In the genomic region with DNA sequence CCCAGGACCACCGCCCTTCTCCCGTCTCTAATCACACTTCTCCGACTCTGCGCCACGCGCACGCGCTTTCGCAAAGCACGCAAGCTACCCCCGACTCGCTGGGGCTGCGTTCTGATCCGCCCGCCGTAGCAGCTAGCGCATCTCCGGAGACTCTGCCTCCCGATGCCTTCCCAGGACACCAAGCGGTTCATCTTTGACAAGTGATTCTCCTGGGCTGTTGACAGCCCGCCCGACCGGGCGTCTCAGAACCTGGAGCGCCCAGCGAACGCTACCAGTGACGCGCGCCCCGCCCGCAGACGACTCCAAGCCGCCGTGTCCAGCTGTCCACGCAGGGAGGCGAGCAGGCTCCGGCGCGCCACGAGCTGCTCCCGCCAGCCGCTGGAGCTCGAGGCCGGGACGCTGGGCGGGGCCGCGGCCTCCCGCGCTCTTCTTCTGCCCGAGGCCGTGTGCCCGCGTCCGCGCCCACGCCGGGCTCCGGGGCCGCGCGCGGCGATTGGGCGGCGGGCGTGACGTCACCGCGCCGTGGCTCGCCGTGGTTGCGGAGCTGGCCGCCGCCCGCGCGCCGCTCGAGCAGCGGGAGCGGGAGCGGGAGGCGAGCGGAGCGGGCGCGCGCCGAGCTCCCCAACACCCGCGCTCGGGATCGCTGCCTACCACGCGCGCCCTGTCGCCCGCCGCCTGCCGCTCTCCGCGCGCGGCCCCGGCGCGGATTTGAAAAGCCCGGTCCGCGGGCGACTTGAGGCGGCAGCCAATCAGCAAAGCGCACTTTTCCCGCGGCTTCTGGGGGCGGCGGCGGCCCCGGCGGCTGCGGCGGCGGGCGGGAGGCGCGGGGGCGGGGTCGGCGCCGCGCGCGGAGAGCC, we compare ENCODE assay signal across 7 mouse cellular contexts. TPM values are rescaled to one million over a fixed set of nuclear protein-coding genes. Genes with fewer than 3 reads are reported as not detected.
DNase-seq lines count a peak whose midpoint lies in the region; ATAC-seq lines count a peak whose summit lies in the region.

Nsd2 (plus strand) TSS at position 850 of the 857 bp plus-strand sequence.

- WGBS in intestine, embryonic 16.5 days: under 1% methylated on average over 108 of the region's 136 CpGs
- WGBS in midbrain, embryonic 11.5 days: under 1% methylated on average over 123 of the region's 136 CpGs

- H3K4me2 ChIP-seq in intestine, embryonic 16.5 days (ENCODE audit: low read depth, low read length): peak within 1 kb of the TSS; percentile 88
- H3K4me2 ChIP-seq in midbrain, embryonic 11.5 days: peak within 1 kb of the TSS; percentile 86

- peak; percentile 85 to 86 for DNase-seq in adrenal gland, adult 18-20 months (ENCODE audit: low spot score in 2 of 2)
- peak; percentile 98 for DNase-seq in embryo, embryonic 11 days
- DNase-seq in gastrocnemius, postnatal 36 days: peak; percentile 75 to 83
- peak; percentile 92 to 96 for DNase-seq in left cerebral cortex, postnatal 36 days (ENCODE audit: low spot score in 2 of 2)
- peak; percentile 100 for DNase-seq in midbrain, embryonic 11.5 days (ENCODE audit: low spot score, missing footprints)
- peak; percentile 70 for DNase-seq in skeletal muscle tissue, adult 2 months (ENCODE audit: low read depth, low spot score)

- no peaks in the 10 kb centered on the region for H3K36me3 ChIP-seq in intestine, embryonic 16.5 days (ENCODE audit: control insufficient read depth, insufficient read depth, low read length)
- no peaks in the 10 kb centered on the region for H3K36me3 ChIP-seq in midbrain, embryonic 11.5 days (ENCODE audit: control insufficient read depth, insufficient read depth, low read length)

- peak within 1 kb of the TSS; percentile 99 for H3K4me3 ChIP-seq in intestine, embryonic 16.5 days (ENCODE audit: low read length)
- peak within 1 kb of the TSS; percentile 100 for H3K4me3 ChIP-seq in midbrain, embryonic 11.5 days (ENCODE audit: low read depth, low read length)

- H3K27me3 ChIP-seq in intestine, embryonic 16.5 days (replicated peaks; ENCODE audit: control insufficient read depth, insufficient read depth, low read length): no peaks in the 10 kb centered on the region
- H3K27me3 ChIP-seq in midbrain, embryonic 11.5 days (ENCODE audit: control insufficient read depth, insufficient read depth, low read length): no peaks in the 10 kb centered on the region

- H3K9ac ChIP-seq in intestine, embryonic 16.5 days (ENCODE audit: low read depth, low read length): peak within 1 kb of the TSS; percentile 98
- peak within 1 kb of the TSS; percentile 100 for H3K9ac ChIP-seq in midbrain, embryonic 11.5 days (ENCODE audit: low read length)

- intact Hi-C loops in gastrocnemius, postnatal 36 days (cut with DNase I): loop anchor here (5.0 kb wide), 1 partner anchor 38 kb away; the partner anchor contains the start of gene Letm1
- intact Hi-C loops in left cerebral cortex, postnatal 36 days (cut with DNase I): loop anchor here (1.0 to 5.0 kb wide), 2 partner anchors 38 to 117 kb away; partner anchors contain the start of genes Letm1 and Nelfa

- H3K27ac ChIP-seq in intestine, embryonic 16.5 days (ENCODE audit: low read length): peak within 1 kb of the TSS; percentile 97
- peak within 1 kb of the TSS; percentile 100 for H3K27ac ChIP-seq in midbrain, embryonic 11.5 days (ENCODE audit: low read depth, low read length)

- H3K9me3 ChIP-seq in intestine, embryonic 16.5 days (ENCODE audit: control insufficient read depth, low read length): no peaks in the 10 kb centered on the region
- no peaks in the 10 kb centered on the region for H3K9me3 ChIP-seq in midbrain, embryonic 11.5 days (ENCODE audit: control insufficient read depth, low read length)

- ATAC-seq in intestine, embryonic 16.5 days: peak; percentile 78
- ATAC-seq in midbrain, embryonic 11.5 days (ENCODE audit: low FRiP score): peak; percentile 83

- peaks cover 24% of the 10 kb centered on the region for H3K4me1 ChIP-seq in intestine, embryonic 16.5 days (ENCODE audit: control insufficient read depth, insufficient read depth, low read length)
- peaks cover 38% of the 10 kb centered on the region for H3K4me1 ChIP-seq in midbrain, embryonic 11.5 days (ENCODE audit: control insufficient read depth, insufficient read depth, low read length)

RNA-seq across cellular contexts. Expression of gene Nsd2, which starts in this region (rescaled TPM):
- total RNA-seq in adrenal gland, adult 18-20 months (2021): 10 to 100 TPM; 38.0 to 41.2 TPM
- 1 to 10 TPM; 9.1 to 9.4 TPM for total RNA-seq in gastrocnemius, postnatal 36 days (2021)
- 20.5 and 22.5 TPM in 2 replicates for polyA plus RNA-seq in intestine, embryonic 16.5 days (2015; fragmentation: Nextera tagmentation; extraction: Ambion mirVana)
- total RNA-seq in left cerebral cortex, postnatal 36 days (2021): 100 to 1,000 TPM; 139 to 141 TPM
- 115 and 117 TPM in 2 replicates for polyA plus RNA-seq in midbrain, embryonic 11.5 days (2014; fragmentation: Nextera tagmentation; extraction: Ambion mirVana)

Comparison
In these comparisons a context has a peak if more than half of its experiments do, and no peak if none do; other contexts are left out.
1. Peak in every context shown above with its lines: DNase-seq, ATAC-seq, H3K4me3 ChIP-seq and H3K27ac ChIP-seq.